Mouse (Mus musculus) erythroblast, embryonic 14.5 days (primary cell): Measurements from ENCODE around the gene Sulf2.

Experiments used
- GATA1 ChIP-seq: IDR thresholded peaks from 2 replicates; pipeline ENCODE4 v1.6.1; 2012; ENCODE audit warnings: low read length, inconsistent platforms, mixed read lengths
- TAL1 ChIP-seq: IDR thresholded peaks from 3 replicates; pipeline ENCODE4 v1.6.1; 2012; ENCODE audit warnings: low read length, inconsistent platforms, mixed read lengths

DNA sequence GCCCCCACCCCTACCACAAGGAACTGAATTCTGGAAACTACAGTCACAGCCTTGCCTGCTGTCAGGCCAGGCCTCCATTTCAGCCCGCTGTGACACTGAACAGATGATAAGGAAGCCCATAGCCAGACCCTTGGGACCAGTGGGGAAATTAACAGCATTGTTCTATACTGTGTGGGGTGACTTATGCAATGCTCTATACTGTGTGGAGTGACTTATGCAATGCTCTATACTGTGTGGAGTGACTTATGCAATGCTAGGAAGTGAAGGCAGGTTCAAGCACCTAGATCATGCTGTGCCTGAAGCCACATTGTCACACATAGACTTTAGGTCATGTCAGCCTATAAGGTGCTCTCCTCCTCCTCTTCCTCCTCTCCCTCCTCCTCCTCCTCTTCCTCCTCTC, 9.1 kb upstream of the Sulf2 start:
- TF ChIP-seq GATA1 = no peak
- no peak for TF ChIP-seq TAL1
